20 mouse cellular contexts compared by ENCODE assay signal in the genomic region with DNA sequence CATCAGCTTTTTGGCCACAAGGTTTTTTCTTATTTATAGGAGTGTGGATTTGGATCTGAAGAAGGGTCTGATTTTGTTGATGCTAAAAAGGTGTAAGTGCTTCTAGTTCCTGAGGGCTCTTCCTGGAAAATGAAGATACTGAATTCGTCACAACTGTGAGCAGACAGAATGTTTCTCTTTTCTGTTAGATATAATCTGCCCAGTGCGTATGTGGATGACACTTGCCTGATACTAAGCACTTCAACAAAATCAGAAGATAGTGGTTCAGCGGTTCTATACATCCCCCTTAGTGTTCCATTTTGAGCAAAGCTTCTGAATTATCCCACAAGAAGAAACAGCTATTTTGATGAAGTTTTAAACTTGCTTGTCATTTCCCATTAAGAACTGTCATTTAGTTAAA. TPM values are rescaled to one million over a fixed set of nuclear protein-coding genes. Genes with fewer than 3 reads are reported as not detected.
A peak's percentile ranks its signal among the peaks of the same experiment; 100 is the strongest.
DNase-seq lines count a peak whose midpoint lies in the region; ATAC-seq and TF ChIP-seq lines count a peak whose summit lies in the region.
"Had no signal": no experiment of that assay in that cellular context is flagged by ENCODE, and none has a peak within 500 bp of the region (broad histone marks: within the 10 kb centered on the region; RNA-seq: fewer than 3 reads in every experiment).

No protein-coding gene starts in this region.

- no peaks in the 10 kb centered on the region for H3K27me3 ChIP-seq in MEL (ENCODE audit: control insufficient read depth in 1 of 2, insufficient read depth in 2 of 2, low read length in 2 of 2)
- no peaks in the 10 kb centered on the region for H3K27me3 ChIP-seq in forebrain, embryonic 15.5 days
- H3K27me3 ChIP-seq: CH12.LX, Patski had no signal

- TF ChIP-seq EP300 in MEL (IDR thresholded peaks at IDR 0.05; ENCODE audit: low read depth in 1 of 2, low read length in 2 of 2) = peak; percentile 73 to 76

- peak overlapping the region; percentile 23; the same call in 1 of the 2 replicates for H3K27ac ChIP-seq in MEL (ENCODE audit: control insufficient read depth, low read depth, low read length)
- no peak overlapping the region for H3K27ac ChIP-seq in forebrain, embryonic 15.5 days (replicated peaks)

- H3K4me2 ChIP-seq in forebrain, embryonic 15.5 days (replicated peaks) = no peak overlapping the region

- ATAC-seq in forebrain, embryonic 15.5 days (replicated peaks) = no peak
- ATAC-seq: activated CD4-positive, CD25-positive, alpha-beta regulatory T cell, adult 4 months; CD4-positive, CD25-positive, alpha-beta regulatory T cell, adult 4 months; Patski had no signal

- TF ChIP-seq RAD21 in MEL (IDR thresholded peaks at IDR 0.05; ENCODE audit: low read depth, low read length) = no peak

- H3K4me3 ChIP-seq in MEL (ENCODE audit: control insufficient read depth in 1 of 2, insufficient read depth in 1 of 2, low read depth in 2 of 2, low read length in 2 of 2) = peak overlapping the region in 1 of 2 experiments; percentile 23; a peak in 2 of 4 replicates
- no peak overlapping the region for H3K4me3 ChIP-seq in forebrain, embryonic 15.5 days

- no peak for TF ChIP-seq POLR2A in MEL (IDR thresholded peaks at IDR 0.05; ENCODE audit: control insufficient read depth in 1 of 2, insufficient read depth in 1 of 2, low read depth in 1 of 2, low read length in 2 of 2, poor library complexity in 1 of 2)

- no peaks in the 10 kb centered on the region for H3K9me3 ChIP-seq in MEL (replicated peaks; ENCODE audit: insufficient read depth, low read length)
- no peaks in the 10 kb centered on the region for H3K9me3 ChIP-seq in forebrain, embryonic 15.5 days

- H3K79me2 ChIP-seq in MEL (ENCODE audit: control insufficient read depth, insufficient read depth, low read length, poor library complexity) = peaks cover 2% of the 10 kb centered on the region

- intact Hi-C loops in heart, postnatal 14 days (cut with DNase I) = no loop called here

- no peak overlapping the region for H3K9ac ChIP-seq in MEL (ENCODE audit: control insufficient read depth, low read depth, low read length, poor library complexity, severe bottlenecking)
- no peak overlapping the region for H3K9ac ChIP-seq in forebrain, embryonic 15.5 days (replicated peaks)

- 96% methylated on average over 3 of the region's 3 CpGs for WGBS in forebrain, embryonic 15.5 days

- peaks cover 0 to 66% of the 10 kb centered on the region in 2 experiments; a peak in 2 of 4 replicates for H3K36me3 ChIP-seq in MEL (ENCODE audit: control insufficient read depth in 1 of 2, insufficient read depth in 2 of 2, low read length in 2 of 2)
- no peaks in the 10 kb centered on the region for H3K36me3 ChIP-seq in forebrain, embryonic 15.5 days
- H3K36me3 ChIP-seq: G1E had no signal

- DNase-seq in heart, adult 11 months = peak; percentile 9
- no peak for DNase-seq in heart, postnatal 14 days
- peak; percentile 38 for DNase-seq in MEL (ENCODE audit: low read depth, low spot score)
- DNase-seq: adrenal gland, adult 2 months; adrenal gland, adult 8-10 months; adrenal gland, postnatal 10 days; adrenal gland, postnatal 14 days; adrenal gland, postnatal 25 days; adrenal gland, postnatal 36 days; B cell, adult 2 months; cerebellum, adult 11 months; cerebellum, adult 11-12 months; cerebellum, adult 18-20 months; cerebellum, adult 2 months had no signal

- peaks cover 40 to 48% of the 10 kb centered on the region in 2 experiments for H3K4me1 ChIP-seq in MEL (ENCODE audit: control insufficient read depth in 1 of 2, insufficient read depth in 2 of 2, low read length in 2 of 2)
- H3K4me1 ChIP-seq in forebrain, embryonic 15.5 days = peaks cover 11% of the 10 kb centered on the region; the same call in 1 of the 2 replicates

- TF ChIP-seq CTCF in MEL (IDR thresholded peaks at IDR 0.05 in 2 of 3, conservative IDR thresholded peaks at IDR 0.05 in 1 of 3; ENCODE audit: control insufficient read depth in 1 of 3, insufficient read depth in 1 of 3, low read depth in 2 of 3, low read length in 3 of 3, poor library complexity in 1 of 3, severe bottlenecking in 1 of 3) = no peak

TF ChIP-seq in MEL, 35 proteins besides CTCF, POLR2A, EP300 and RAD21:
- TF ChIP-seq ZC3H11A (IDR thresholded peaks at IDR 0.05; ENCODE audit: low read depth, low read length) (no peak), TCF12 (IDR thresholded peaks at IDR 0.05; ENCODE audit: low read depth, low read length) (peak; percentile 52; the same call in 1 of the 2 replicates), ETS1 (IDR thresholded peaks at IDR 0.05; ENCODE audit: low read depth, low read length) (peak; percentile 67), GATA1 (IDR thresholded peaks at IDR 0.05; ENCODE audit: low read depth, low read length) (peak; percentile 65)
TF ChIP-seq in MEL: peak in this region for 3.

RNA-seq across cellular contexts. Expression of a gene that starts 2.6 kb away (rescaled TPM):
- under 1 TPM in 1 of 2 experiments, not detected in 1; 0.19 TPM for total RNA-seq in heart, postnatal 14 days (2021)
- 11.2 and 11.4 TPM in 2 replicates for total RNA-seq in MEL (2012; rRNA removed)
- 10 to 100 TPM in 1 of 2 experiments, not detected in 1; 19.9 TPM for polyA plus RNA-seq in MEL (2012; ENCODE audit: insufficient read depth in 1 of 2, insufficient read length in 2 of 2, low read depth in 1 of 2, low replicate concordance in 2 of 2, missing spikeins in 1 of 2)
- 0.34 and 0.98 TPM in 2 replicates for polyA plus RNA-seq in forebrain, embryonic 15.5 days (2015; fragmentation: Nextera tagmentation; extraction: Ambion mirVana)
- total RNA-seq: CH12.LX, G1E had no signal
- polyA plus RNA-seq: activated CD4-positive, CD25-positive, alpha-beta regulatory T cell, adult 4 months; CD4-positive, CD25-positive, alpha-beta regulatory T cell, adult 4 months had no signal

Comparison
In these comparisons a context has a peak if more than half of its experiments do, and no peak if none do; other contexts are left out.
1. DNase-seq: peak in heart, adult 11 months (single experiment) and MEL (single experiment); none in heart, postnatal 14 days (0 of 2).
2. RNA of a gene that starts 2.6 kb away (total RNA-seq): 11.2 to 11.4 TPM in MEL; 0.19 TPM in heart, postnatal 14 days; every median in the first group is over 10 times any median in the second.